In genomic region chr15:93011166-93011565, GRCm38 (mm10) we compare ENCODE assay signal across 24 mouse cellular contexts.
DNase-seq lines count a peak whose midpoint lies in the region; ATAC-seq and TF ChIP-seq lines count a peak whose summit lies in the region.
"Had no signal": no experiment of that assay in that cellular context is flagged by ENCODE, and none has a peak within 500 bp of the region (broad histone marks: within the 10 kb centered on the region; RNA-seq: fewer than 3 reads in every experiment).

No protein-coding gene starts in this region.

- H3K4me2 ChIP-seq in forebrain, embryonic 14.5 days (ENCODE audit: low read length): no peak overlapping the region
- no peak overlapping the region for H3K4me2 ChIP-seq in forebrain, embryonic 15.5 days (replicated peaks)
- no peak overlapping the region for H3K4me2 ChIP-seq in hindbrain, postnatal 0 days (ENCODE audit: low read depth, low read length)
- H3K4me2 ChIP-seq in hindbrain, embryonic 12.5 days (replicated peaks): no peak overlapping the region
- H3K4me2 ChIP-seq in midbrain, postnatal 0 days (ENCODE audit: low read depth, low read length, poor library complexity, severe bottlenecking): no peak overlapping the region
- no peak overlapping the region for H3K4me2 ChIP-seq in midbrain, embryonic 13.5 days (replicated peaks)
- H3K4me2 ChIP-seq: embryonic facial prominence, embryonic 15.5 days; heart, embryonic 15.5 days; hindbrain, embryonic 15.5 days; intestine, embryonic 15.5 days; liver, embryonic 11.5 days; midbrain, embryonic 15.5 days had no signal

- no peak for ATAC-seq in forebrain, embryonic 14.5 days
- ATAC-seq in forebrain, embryonic 15.5 days (replicated peaks): no peak
- no peak for ATAC-seq in hindbrain, postnatal 0 days
- ATAC-seq in hindbrain, embryonic 12.5 days (ENCODE audit: low FRiP score): no peak
- no peak for ATAC-seq in midbrain, postnatal 0 days (ENCODE audit: low FRiP score)
- no peak for ATAC-seq in midbrain, embryonic 13.5 days
- ATAC-seq in erythroblast, adult 5-6 weeks (replicated peaks; ENCODE audit: low FRiP score, poor library complexity, severe bottlenecking): no peak
- ATAC-seq: intestine, embryonic 15.5 days; midbrain, embryonic 15.5 days had no signal

- H3K9me3 ChIP-seq in forebrain, embryonic 14.5 days (replicated peaks; ENCODE audit: control insufficient read depth, low read length): no peaks in the 10 kb centered on the region
- no peaks in the 10 kb centered on the region for H3K9me3 ChIP-seq in forebrain, embryonic 15.5 days
- no peaks in the 10 kb centered on the region for H3K9me3 ChIP-seq in hindbrain, postnatal 0 days (ENCODE audit: low read length)
- no peaks in the 10 kb centered on the region for H3K9me3 ChIP-seq in hindbrain, embryonic 12.5 days (replicated peaks)
- no peaks in the 10 kb centered on the region for H3K9me3 ChIP-seq in midbrain, postnatal 0 days (ENCODE audit: low read length)
- H3K9me3 ChIP-seq in midbrain, embryonic 13.5 days: no peaks in the 10 kb centered on the region
- H3K9me3 ChIP-seq: embryonic facial prominence, embryonic 15.5 days; heart, embryonic 10.5 days; heart, embryonic 15.5 days; hindbrain, embryonic 15.5 days; intestine, embryonic 15.5 days; midbrain, embryonic 15.5 days had no signal

- 16% methylated on average over 5 of the region's 5 CpGs for WGBS in forebrain, embryonic 14.5 days
- 17% methylated on average over 5 of the region's 5 CpGs for WGBS in forebrain, embryonic 15.5 days
- WGBS in hindbrain, postnatal 0 days: 59% methylated on average over 5 of the region's 5 CpGs
- 64% methylated on average over 5 of the region's 5 CpGs for WGBS in hindbrain, embryonic 12.5 days
- WGBS in midbrain, postnatal 0 days: 57% methylated on average over 5 of the region's 5 CpGs
- 71% methylated on average over 5 of the region's 5 CpGs for whole genome bisulfite sequencing in midbrain, embryonic 13.5 days

- H3K9ac ChIP-seq in forebrain, embryonic 14.5 days (ENCODE audit: low read length): no peak overlapping the region
- no peak overlapping the region for H3K9ac ChIP-seq in forebrain, embryonic 15.5 days (replicated peaks)
- H3K9ac ChIP-seq in hindbrain, postnatal 0 days (replicated peaks; ENCODE audit: low read length): no peak overlapping the region
- H3K9ac ChIP-seq in hindbrain, embryonic 12.5 days: no peak overlapping the region
- H3K9ac ChIP-seq in midbrain, postnatal 0 days (replicated peaks; ENCODE audit: low read length, poor library complexity, severe bottlenecking): no peak overlapping the region
- H3K9ac ChIP-seq in midbrain, embryonic 13.5 days (replicated peaks): no peak overlapping the region
- H3K9ac ChIP-seq: embryonic facial prominence, embryonic 15.5 days; heart, embryonic 15.5 days; hindbrain, embryonic 15.5 days; intestine, embryonic 15.5 days; midbrain, embryonic 15.5 days had no signal

- no peak for TF ChIP-seq CTCF in hindbrain, postnatal 0 days (IDR thresholded peaks at IDR 0.05; ENCODE audit: low read depth)
- no peak for TF ChIP-seq CTCF in midbrain, postnatal 0 days (IDR thresholded peaks at IDR 0.05)

- 0 out of 2 replicates have a peak, but pooled peaks cover 3% of the 10 kb centered on the region for H3K4me1 ChIP-seq in forebrain, embryonic 14.5 days (ENCODE audit: control insufficient read depth, insufficient read depth, low read length)
- 0 out of 2 replicates have a peak, but pooled peaks cover 3% of the 10 kb centered on the region for H3K4me1 ChIP-seq in forebrain, embryonic 15.5 days
- H3K4me1 ChIP-seq in hindbrain, postnatal 0 days (ENCODE audit: insufficient read depth, low read length): no peaks in the 10 kb centered on the region
- H3K4me1 ChIP-seq in hindbrain, embryonic 12.5 days: no peaks in the 10 kb centered on the region
- no peaks in the 10 kb centered on the region for H3K4me1 ChIP-seq in midbrain, postnatal 0 days (ENCODE audit: insufficient read depth, low read length)
- no peaks in the 10 kb centered on the region for H3K4me1 ChIP-seq in midbrain, embryonic 13.5 days (replicated peaks)
- H3K4me1 ChIP-seq: embryonic facial prominence, embryonic 15.5 days; hindbrain, embryonic 15.5 days; intestine, embryonic 15.5 days; midbrain, embryonic 15.5 days had no signal

- DNase-seq in forebrain, embryonic 14.5 days (ENCODE audit: low spot score): peak; percentile 62
- DNase-seq in hindbrain, postnatal 0 days (ENCODE audit: low spot score): peak; percentile 58
- peak; percentile 66 for DNase-seq in midbrain, postnatal 0 days (ENCODE audit: low spot score)
- DNase-seq: adrenal gland, postnatal 10 days; cerebellum, adult 18-20 months; gastrocnemius, postnatal 25 days; kidney, adult 8-10 months; kidney, postnatal 4 days; thymus, postnatal 4 days had no signal

- no peak overlapping the region for H3K27ac ChIP-seq in forebrain, embryonic 14.5 days (ENCODE audit: low read depth, low read length)
- H3K27ac ChIP-seq in forebrain, embryonic 15.5 days (replicated peaks): no peak overlapping the region
- no peak overlapping the region for H3K27ac ChIP-seq in hindbrain, postnatal 0 days
- no peak overlapping the region for H3K27ac ChIP-seq in hindbrain, embryonic 12.5 days
- H3K27ac ChIP-seq in midbrain, postnatal 0 days (ENCODE audit: low read depth, low read length): no peak overlapping the region
- no peak overlapping the region for H3K27ac ChIP-seq in midbrain, embryonic 13.5 days
- H3K27ac ChIP-seq: embryonic facial prominence, embryonic 15.5 days; heart, embryonic 10.5 days; heart, embryonic 15.5 days; hindbrain, embryonic 15.5 days; intestine, embryonic 15.5 days; kidney, postnatal 0 days; macrophage; midbrain, embryonic 15.5 days had no signal

- H3K36me3 ChIP-seq in forebrain, embryonic 14.5 days (ENCODE audit: control insufficient read depth, insufficient read depth, low read length): no peaks in the 10 kb centered on the region
- no peaks in the 10 kb centered on the region for H3K36me3 ChIP-seq in forebrain, embryonic 15.5 days
- no peaks in the 10 kb centered on the region for H3K36me3 ChIP-seq in hindbrain, postnatal 0 days (ENCODE audit: insufficient read depth, low read length)
- no peaks in the 10 kb centered on the region for H3K36me3 ChIP-seq in hindbrain, embryonic 12.5 days
- H3K36me3 ChIP-seq in midbrain, postnatal 0 days (ENCODE audit: insufficient read depth, low read length): no peaks in the 10 kb centered on the region
- no peaks in the 10 kb centered on the region for H3K36me3 ChIP-seq in midbrain, embryonic 13.5 days
- H3K36me3 ChIP-seq: embryonic facial prominence, embryonic 15.5 days; G1E; heart, embryonic 10.5 days; heart, embryonic 15.5 days; hindbrain, embryonic 15.5 days; intestine, embryonic 15.5 days; midbrain, embryonic 15.5 days had no signal

- no peak overlapping the region for H3K4me3 ChIP-seq in forebrain, embryonic 14.5 days (ENCODE audit: low read depth, low read length)
- H3K4me3 ChIP-seq in forebrain, embryonic 15.5 days: no peak overlapping the region
- H3K4me3 ChIP-seq in hindbrain, postnatal 0 days (ENCODE audit: low read length): no peak overlapping the region
- no peak overlapping the region for H3K4me3 ChIP-seq in hindbrain, embryonic 12.5 days
- H3K4me3 ChIP-seq in midbrain, postnatal 0 days (ENCODE audit: low read depth, low read length): no peak overlapping the region
- no peak overlapping the region for H3K4me3 ChIP-seq in midbrain, embryonic 13.5 days (replicated peaks)
- H3K4me3 ChIP-seq: embryonic facial prominence, embryonic 15.5 days; heart, embryonic 10.5 days; heart, embryonic 15.5 days; hindbrain, embryonic 15.5 days; intestine, embryonic 15.5 days; midbrain, embryonic 15.5 days; myocyte had no signal

- no peaks in the 10 kb centered on the region for H3K27me3 ChIP-seq in forebrain, embryonic 14.5 days (replicated peaks; ENCODE audit: control insufficient read depth, insufficient read depth, low read length)
- no peaks in the 10 kb centered on the region for H3K27me3 ChIP-seq in forebrain, embryonic 15.5 days
- no peaks in the 10 kb centered on the region for H3K27me3 ChIP-seq in hindbrain, postnatal 0 days (ENCODE audit: insufficient read depth, low read length)
- no peaks in the 10 kb centered on the region for H3K27me3 ChIP-seq in hindbrain, embryonic 12.5 days
- no peaks in the 10 kb centered on the region for H3K27me3 ChIP-seq in midbrain, postnatal 0 days (ENCODE audit: insufficient read depth, low read length)
- no peaks in the 10 kb centered on the region for H3K27me3 ChIP-seq in midbrain, embryonic 13.5 days
- H3K27me3 ChIP-seq: embryonic facial prominence, embryonic 15.5 days; heart, embryonic 15.5 days; hindbrain, embryonic 15.5 days; intestine, embryonic 15.5 days; midbrain, embryonic 15.5 days had no signal
